Mouse (Mus musculus): ENCODE results near the gene Cib1. TPM values are rescaled to one million over a fixed set of nuclear protein-coding genes. Genes with fewer than 3 reads are reported as not detected.
A peak's percentile ranks its signal among the peaks of the same experiment; 100 is the strongest.

Cib1 gene
- total and polyA plus RNA-seq, 2 experiments from 2014 or later = 22.3 to 30.6 TPM

GRCm38 (mm10) chr7:80203638-80204096 lies 28.9 kb downstream of the Cib1 start:
- H3K27ac ChIP-seq (ENCODE audit: low read depth, low read length) = no peak overlapping the region
- 37% methylated on average over 12 of the region's 12 CpGs for WGBS

GRCm38 (mm10) chr7:80202961-80203360 lies 29.7 kb downstream of the Cib1 start:
- Histone ChIP-seq H3K27ac (ENCODE audit: low read depth, low read length) (no peak overlapping the region), H3K4me1 (ENCODE audit: insufficient read depth, low read length) (peaks cover 17% of the 10 kb centered on the region), H3K4me2 (ENCODE audit: low read depth, low read length, poor library complexity, severe bottlenecking) (no peak overlapping the region), H3K36me3 (ENCODE audit: insufficient read depth, low read length) (0 out of 2 replicates have a peak, but pooled peaks cover 3% of the 10 kb centered on the region), H3K9me3 (ENCODE audit: low read length) (no peaks in the 10 kb centered on the region), H3K27me3 (ENCODE audit: insufficient read depth, low read length) (no peaks in the 10 kb centered on the region), H3K9ac (replicated peaks; ENCODE audit: low read length, poor library complexity, severe bottlenecking) (0 out of 2 replicates have a peak overlapping the region, but pooled peaks have one; percentile 39), H3K4me3 (ENCODE audit: low read depth, low read length) (no peak overlapping the region)
- ATAC-seq (ENCODE audit: low FRiP score) (no peak), DNase-seq (ENCODE audit: low spot score) (no peak)
- no peak for TF ChIP-seq CTCF (IDR thresholded peaks at IDR 0.05)
- WGBS = 79% methylated on average over 5 of the region's 5 CpGs

More at GRCm38 (mm10) chr7:80203638-80204096, 28.9 kb downstream of the Cib1 start:
- no peak for TF ChIP-seq CTCF (IDR thresholded peaks at IDR 0.05)
- Histone ChIP-seq H3K4me3 (ENCODE audit: low read depth, low read length) (no peak overlapping the region), H3K4me2 (ENCODE audit: low read depth, low read length, poor library complexity, severe bottlenecking) (no peak overlapping the region), H3K9ac (replicated peaks; ENCODE audit: low read length, poor library complexity, severe bottlenecking) (no peak overlapping the region), H3K4me1 (ENCODE audit: insufficient read depth, low read length) (peaks cover 17% of the 10 kb centered on the region), H3K27me3 (ENCODE audit: insufficient read depth, low read length) (no peaks in the 10 kb centered on the region), H3K36me3 (ENCODE audit: insufficient read depth, low read length) (0 out of 2 replicates have a peak, but pooled peaks cover 3% of the 10 kb centered on the region), H3K9me3 (ENCODE audit: low read length) (no peaks in the 10 kb centered on the region)
- ATAC-seq (ENCODE audit: low FRiP score) (no peak), DNase-seq (ENCODE audit: low spot score) (peak; percentile 39)

GRCm38 (mm10) chr7:80201888-80202540 lies 30.6 kb downstream of the Cib1 start:
- Histone ChIP-seq H3K4me2 (ENCODE audit: low read depth, low read length, poor library complexity, severe bottlenecking) (no peak overlapping the region), H3K4me1 (ENCODE audit: insufficient read depth, low read length) (peaks cover 22% of the 10 kb centered on the region), H3K9ac (replicated peaks; ENCODE audit: low read length, poor library complexity, severe bottlenecking) (no peak overlapping the region), H3K27ac (ENCODE audit: low read depth, low read length) (no peak overlapping the region; the same call in 1 of the 2 replicates), H3K4me3 (ENCODE audit: low read depth, low read length) (no peak overlapping the region), H3K36me3 (ENCODE audit: insufficient read depth, low read length) (0 out of 2 replicates have a peak, but pooled peaks cover 3% of the 10 kb centered on the region), H3K27me3 (ENCODE audit: insufficient read depth, low read length) (no peaks in the 10 kb centered on the region), H3K9me3 (ENCODE audit: low read length) (no peaks in the 10 kb centered on the region)
- ATAC-seq (ENCODE audit: low FRiP score) = no peak
- 51% methylated on average over 15 of the region's 15 CpGs for WGBS
- DNase-seq (ENCODE audit: low spot score) = peak; percentile 67
- TF ChIP-seq CTCF (IDR thresholded peaks at IDR 0.05) = no peak

GRCm38 (mm10) chr7:80200963-80201539 lies 31.6 kb downstream of the Cib1 start:
- 0 out of 2 replicates have a peak, but pooled peaks cover 3% of the 10 kb centered on the region for H3K36me3 ChIP-seq (ENCODE audit: insufficient read depth, low read length)
- no peaks in the 10 kb centered on the region for H3K27me3 ChIP-seq (ENCODE audit: insufficient read depth, low read length)
- WGBS = 76% methylated on average over 5 of the region's 5 CpGs
- 0 out of 2 replicates have a peak overlapping the region, but pooled peaks have one; percentile 13 for H3K9ac ChIP-seq (replicated peaks; ENCODE audit: low read length, poor library complexity, severe bottlenecking)
- ATAC-seq (ENCODE audit: low FRiP score) = no peak
- TF ChIP-seq CTCF (IDR thresholded peaks at IDR 0.05) = no peak
- H3K27ac ChIP-seq (ENCODE audit: low read depth, low read length) = no peak overlapping the region
- H3K4me3 ChIP-seq (ENCODE audit: low read depth, low read length) = no peak overlapping the region
- H3K4me2 ChIP-seq (ENCODE audit: low read depth, low read length, poor library complexity, severe bottlenecking) = no peak overlapping the region
- H3K4me1 ChIP-seq (ENCODE audit: insufficient read depth, low read length) = peaks cover 22% of the 10 kb centered on the region
- H3K9me3 ChIP-seq (ENCODE audit: low read length) = no peaks in the 10 kb centered on the region
- no peak for DNase-seq (ENCODE audit: low spot score)

- Histone ChIP-seq H3K4me3 (ENCODE audit: low read depth, low read length) (no peak overlapping the region), H3K4me1 (ENCODE audit: insufficient read depth, low read length) (peaks cover 22% of the 10 kb centered on the region), H3K27ac (ENCODE audit: low read depth, low read length) (no peak overlapping the region), H3K36me3 (ENCODE audit: insufficient read depth, low read length) (0 out of 2 replicates have a peak, but pooled peaks cover 3% of the 10 kb centered on the region), H3K27me3 (ENCODE audit: insufficient read depth, low read length) (no peaks in the 10 kb centered on the region), H3K4me2 (ENCODE audit: low read depth, low read length, poor library complexity, severe bottlenecking) (no peak overlapping the region), H3K9ac (replicated peaks; ENCODE audit: low read length, poor library complexity, severe bottlenecking) (no peak overlapping the region), H3K9me3 (ENCODE audit: low read length) (no peaks in the 10 kb centered on the region)
- no peak for DNase-seq (ENCODE audit: low spot score)
- TF ChIP-seq CTCF (IDR thresholded peaks at IDR 0.05) = 0 out of 2 replicates have a peak, but pooled peaks have one; percentile 10
- ATAC-seq (ENCODE audit: low FRiP score) = no peak
- 84% methylated on average over 6 of the region's 6 CpGs for WGBS
Observed at GRCm38 (mm10) chr7:80200588-80200945, 32.0 kb downstream of the Cib1 start.

All from midbrain, postnatal 0 days (tissue).